Mouse (Mus musculus) left cerebral cortex, adult 8-10 months (tissue): ENCODE measurements around the gene Fads2. TPM values are rescaled to one million over a fixed set of nuclear protein-coding genes. Genes with fewer than 3 reads are reported as not detected.

Experiments
- DNase-seq, 2 experiments: peaks; one replicate each; pipeline ENCODE4 v3.0.0; 2022; ENCODE audit warnings: low spot score in 2 of 2
- total RNA-seq, 4 experiments: library from RNA; stranded (reverse); gene quantifications; 2 replicates each; pipeline ENCODE4 v1.2.4; 2022

The Fads2 gene
- total RNA-seq, 4 experiments from 2014 or later, result 123 to 134 (median 128) TPM

DNA sequence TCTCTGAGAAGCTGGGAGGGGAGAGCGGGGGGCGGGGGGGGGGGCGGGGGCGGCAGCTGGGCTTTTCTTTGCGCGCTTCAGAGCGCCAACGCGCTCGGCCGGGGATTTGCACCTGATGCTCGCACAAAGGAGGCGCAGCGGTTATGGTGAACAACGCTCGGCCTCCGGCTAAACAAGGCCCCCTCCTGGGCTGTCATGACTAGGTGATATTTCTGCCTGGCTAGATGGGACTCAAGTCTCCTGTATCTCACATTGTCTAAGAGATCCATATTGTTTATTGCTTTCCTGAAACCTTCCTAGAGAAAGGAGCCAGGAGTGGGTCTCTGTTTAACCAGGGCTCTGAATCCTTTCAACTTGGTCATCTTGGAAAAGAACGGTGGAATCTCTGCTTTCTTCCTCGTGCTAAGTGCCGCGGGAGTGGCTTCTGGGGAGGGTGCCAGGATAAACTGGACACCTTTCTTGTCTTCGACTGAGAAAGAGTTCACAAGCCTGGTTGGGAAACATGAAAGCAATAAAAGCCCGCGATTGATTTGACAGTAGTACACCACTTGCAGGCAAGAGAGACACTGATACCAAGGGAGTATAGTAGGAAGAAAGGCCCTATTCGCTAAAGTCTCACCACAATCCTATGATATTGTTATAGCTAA, 631 bp upstream of the Fads2 start:
- peak in 1 of 2 experiments; percentile 20 for DNase-seq

DNA sequence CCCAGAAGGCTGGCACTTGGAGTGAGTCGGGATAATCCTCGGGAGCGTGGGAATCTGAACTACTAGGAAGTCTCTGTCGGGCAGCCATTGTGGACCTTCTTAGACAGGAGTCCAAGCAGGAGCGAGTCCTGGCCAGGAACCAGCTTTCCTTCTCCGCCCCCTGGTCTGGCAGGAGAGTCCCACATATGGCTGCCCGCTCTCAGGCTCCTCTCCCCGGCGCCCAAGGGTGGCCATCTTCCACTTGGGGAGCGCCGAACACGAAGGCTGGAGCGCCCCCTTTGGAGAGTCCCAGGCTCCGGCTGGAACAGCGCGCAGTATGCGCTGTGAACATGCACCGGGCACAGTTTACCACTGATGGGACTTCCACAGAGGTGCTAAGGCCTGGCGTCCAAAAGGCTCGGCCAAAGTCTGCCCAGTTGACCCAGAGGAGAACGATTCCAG, 895 bp downstream of the Fads2 start:
- DNase-seq, result peak; percentile 41 to 57

DNA sequence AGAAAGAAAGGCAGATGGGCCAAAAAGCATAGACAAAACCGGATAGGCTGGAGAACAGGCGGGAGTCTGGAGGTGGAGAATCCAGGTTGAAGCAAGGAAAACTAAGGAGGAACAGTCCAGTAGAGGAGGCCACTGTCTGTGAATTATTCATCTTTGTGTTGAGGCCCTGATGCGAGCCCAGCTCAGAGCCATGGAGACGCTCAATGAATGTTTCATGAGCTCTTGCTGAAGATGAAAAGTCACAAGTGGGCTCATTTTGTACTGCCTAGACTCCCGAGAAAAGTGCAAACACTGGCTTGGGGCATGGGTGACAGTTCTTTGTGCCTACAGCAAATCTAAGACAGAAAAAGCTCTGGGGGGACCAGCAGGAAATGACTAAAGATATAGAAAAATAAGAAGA, 3.7 kb downstream of the Fads2 start:
- DNase-seq, result no peak

DNA sequence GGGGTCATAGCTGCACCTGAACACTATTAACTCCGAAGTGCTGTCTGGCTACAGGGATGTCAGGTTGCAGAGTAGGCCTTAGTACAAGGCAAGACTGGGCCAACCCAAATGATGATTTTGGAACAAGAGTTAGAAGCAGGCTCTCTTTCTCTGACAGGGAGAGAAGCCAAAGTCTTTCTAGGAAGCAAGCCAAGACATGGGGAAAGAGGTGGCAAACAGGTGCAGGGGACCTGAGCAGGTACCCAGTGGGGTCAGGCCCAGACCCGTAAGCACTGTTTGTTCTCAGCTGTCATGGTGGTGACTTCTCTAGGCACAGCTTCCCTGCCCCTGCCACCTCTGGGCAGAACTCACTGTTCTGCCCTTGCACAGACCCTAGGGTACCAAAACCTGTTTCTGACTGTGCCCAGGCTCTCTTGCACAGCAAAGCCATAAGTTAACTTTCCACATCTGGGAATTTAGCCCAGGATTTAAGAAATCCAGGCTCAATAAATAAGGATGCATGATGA, 5.1 kb downstream of the Fads2 start:
- no peak for DNase-seq

DNA sequence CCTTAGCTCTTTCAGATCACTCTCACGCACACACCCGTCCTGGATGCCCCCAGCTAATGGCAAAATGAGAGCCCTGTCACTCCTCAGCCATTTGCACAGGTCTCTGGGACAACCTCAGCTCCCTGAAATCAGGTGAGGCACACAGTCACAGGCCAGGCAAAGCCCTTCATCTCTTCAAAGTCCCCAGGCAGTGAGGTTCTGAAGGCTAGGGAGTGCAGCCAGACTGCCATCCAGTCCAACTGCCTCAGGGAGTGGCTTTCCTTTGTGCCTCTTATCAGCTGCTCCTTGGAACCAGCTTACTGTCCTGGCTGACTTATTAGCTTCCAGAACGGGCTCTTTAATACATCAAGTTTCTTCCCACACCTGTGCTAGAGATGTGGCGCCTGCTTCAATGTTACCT, 6.9 kb downstream of the Fads2 start:
- no peak for DNase-seq

DNA sequence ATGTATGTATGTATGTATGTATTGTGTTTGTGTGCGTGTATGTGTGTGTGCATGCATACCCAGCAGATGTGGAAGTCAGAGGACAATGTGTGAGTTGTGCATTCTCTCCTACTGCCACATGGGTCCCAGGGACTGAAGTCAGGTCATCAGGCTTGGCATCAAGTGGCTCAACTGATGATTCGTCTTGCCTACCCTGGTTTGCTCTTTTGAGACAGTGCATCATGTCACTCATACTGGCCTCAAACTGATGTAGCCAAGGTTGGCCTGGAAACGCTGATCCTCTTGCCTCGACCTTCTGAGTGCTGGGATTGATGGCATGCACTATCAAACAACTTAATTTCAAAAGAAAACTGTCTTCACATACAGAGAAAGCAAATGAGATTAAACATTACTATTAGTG, 7.7 kb downstream of the Fads2 start:
- no peak for DNase-seq

DNA sequence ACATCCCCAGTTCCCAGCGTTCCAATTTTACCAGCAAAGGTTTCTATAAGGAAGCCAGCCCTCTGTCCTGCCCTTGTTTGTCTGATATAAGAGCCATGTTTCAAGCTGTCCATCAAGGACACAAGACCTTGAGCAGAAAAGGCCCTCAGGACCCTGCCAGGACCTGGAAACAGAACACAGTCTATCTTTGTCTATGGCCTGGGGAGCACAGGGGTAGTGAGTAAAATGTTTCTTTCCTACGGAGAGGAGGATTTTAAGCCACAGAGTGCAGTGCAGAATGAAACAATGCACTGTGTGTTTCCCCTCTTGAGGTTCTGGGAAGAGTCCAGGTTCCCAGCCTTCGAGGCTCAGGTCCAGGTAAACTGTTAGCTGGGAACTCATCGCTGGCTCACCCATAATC, 14.6 kb downstream of the Fads2 start:
- no peak for DNase-seq

DNA sequence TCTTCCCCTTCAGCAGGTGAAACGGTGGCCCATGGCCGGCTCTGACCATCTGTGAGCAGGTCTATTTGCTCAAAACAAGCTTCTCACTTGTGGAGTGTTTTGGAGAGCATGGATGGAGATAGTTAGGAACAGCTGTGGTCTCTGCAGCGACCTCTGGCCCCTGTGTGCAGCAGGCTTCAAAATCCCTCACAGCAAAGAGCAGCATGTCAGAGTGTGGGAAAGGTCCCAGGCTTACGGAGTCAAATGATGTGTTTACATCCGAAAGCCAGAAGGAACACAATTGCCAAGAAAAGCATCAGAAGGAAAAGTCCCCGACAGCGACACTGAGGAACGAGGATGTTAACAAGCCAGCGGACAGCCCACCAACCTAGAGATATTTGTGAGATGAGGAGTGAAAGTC, 16.1 kb downstream of the Fads2 start:
- DNase-seq, result no peak

DNA sequence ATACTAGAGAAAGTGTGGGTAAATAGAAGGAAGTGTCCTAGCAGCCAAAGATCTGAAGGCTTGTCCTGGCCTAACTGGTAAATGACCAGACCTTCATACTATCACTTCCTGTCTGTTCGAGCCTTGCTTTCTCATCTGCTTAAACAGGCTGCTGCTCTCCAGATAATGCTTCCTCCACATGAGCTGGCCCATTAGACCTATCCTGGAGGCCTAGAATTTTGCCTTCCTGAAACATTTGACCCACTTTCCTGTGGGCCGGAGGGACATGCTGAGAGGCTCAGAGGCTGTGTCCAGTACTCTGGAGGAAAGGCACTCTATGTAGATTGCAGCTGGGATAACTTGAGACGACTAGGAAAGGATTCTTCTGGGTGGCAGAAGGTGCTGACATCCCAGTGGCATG, 19.4 kb downstream of the Fads2 start:
- DNase-seq, result no peak

DNA sequence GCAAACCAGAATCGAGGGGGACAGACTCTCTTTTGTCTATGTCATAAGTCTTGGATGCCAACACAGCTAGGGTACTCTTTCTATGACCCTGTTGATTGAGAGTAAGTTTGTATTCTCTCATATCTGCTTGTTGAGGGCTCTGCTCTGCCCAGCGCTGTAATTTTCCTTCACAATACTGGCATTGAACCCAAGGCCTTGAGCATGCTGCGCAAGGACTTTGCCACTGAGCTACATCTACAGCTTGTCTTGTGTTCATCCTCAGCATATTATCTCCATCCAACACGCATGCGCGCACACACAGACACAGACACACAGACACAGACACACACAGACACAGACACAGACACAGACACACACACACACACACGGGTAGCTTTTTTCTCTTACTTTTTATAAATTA, 21.2 kb downstream of the Fads2 start:
- no peak for DNase-seq

DNA sequence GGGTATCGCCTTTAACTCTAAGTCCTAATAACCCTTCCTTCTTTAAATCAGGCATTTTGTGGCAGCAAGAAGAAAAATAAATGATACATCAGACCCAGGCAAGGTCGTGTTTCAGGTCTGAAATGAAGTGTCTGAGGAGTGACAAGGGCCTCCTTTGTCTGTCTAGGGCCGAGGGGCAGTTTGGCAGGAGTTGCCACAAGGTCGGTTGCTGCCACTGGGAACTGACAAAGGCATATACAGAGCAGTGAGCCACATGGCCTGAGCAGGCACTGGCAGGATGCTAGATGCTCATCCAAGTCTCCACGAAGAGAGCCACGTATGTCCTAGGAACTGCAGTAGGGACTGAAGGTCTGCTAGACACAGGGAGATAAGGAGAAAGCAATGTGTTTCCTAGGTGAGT, 23.2 kb downstream of the Fads2 start:
- no peak for DNase-seq

DNA sequence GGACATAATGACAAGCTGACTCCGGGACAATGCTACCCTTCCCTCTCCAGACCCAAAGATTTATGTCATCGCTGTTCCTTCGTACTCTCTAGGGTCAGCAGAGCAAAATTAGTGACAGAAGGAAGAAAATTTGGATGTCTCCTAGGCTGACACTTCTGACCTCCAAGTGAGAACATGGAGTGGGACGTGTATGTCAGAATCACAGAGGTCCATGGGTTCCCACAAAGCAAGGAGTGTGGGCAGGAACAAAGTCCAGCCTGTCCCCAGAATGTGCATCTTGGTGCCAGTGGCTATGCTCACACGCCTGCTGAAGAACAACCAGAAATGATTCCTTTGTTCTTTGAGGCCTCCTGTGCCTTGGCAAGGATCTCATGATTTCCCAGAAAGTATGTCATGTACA, 28.4 kb downstream of the Fads2 start:
- DNase-seq, result no peak

DNA sequence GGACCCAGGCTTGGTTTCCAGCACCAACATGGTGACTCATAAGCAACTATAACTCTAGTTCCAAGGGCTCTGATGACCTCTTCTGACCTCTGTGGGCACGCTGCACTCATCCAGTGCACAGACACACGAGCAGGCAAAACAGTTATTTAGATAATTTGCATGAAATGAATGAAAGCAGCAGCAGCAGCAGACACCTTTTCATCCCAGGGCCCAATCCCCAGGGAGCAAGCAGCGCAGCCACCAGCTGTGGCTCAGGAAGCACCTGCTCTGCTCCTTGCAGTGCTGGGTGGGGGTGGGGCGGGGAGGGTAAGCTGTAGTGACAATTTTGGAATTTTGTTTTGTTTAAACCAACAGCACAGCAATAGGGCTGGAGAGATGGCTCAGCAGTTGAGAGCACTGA, 29.7 kb downstream of the Fads2 start:
- no peak for DNase-seq

DNA sequence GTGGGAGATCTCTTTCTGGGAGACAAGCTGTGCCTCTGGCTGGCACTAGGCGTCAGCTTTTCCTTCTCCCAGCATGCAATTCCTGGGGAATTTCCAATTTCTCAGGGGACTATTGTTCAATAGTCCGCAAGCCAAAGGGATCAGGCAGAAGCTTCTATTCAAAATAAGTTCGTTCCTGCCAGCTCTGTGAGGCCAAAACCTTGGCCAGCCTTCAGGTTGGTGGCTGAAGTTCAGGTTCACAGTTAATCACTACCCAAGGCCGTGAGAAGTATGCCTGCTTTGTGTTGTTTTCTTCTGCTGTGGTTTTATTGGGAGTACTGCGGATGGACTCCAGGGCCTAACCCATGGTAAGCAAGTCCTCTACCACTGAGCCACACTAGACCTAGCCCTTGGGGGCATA, 30.4 kb downstream of the Fads2 start:
- peak in 1 of 2 experiments; percentile 57 for DNase-seq

DNA sequence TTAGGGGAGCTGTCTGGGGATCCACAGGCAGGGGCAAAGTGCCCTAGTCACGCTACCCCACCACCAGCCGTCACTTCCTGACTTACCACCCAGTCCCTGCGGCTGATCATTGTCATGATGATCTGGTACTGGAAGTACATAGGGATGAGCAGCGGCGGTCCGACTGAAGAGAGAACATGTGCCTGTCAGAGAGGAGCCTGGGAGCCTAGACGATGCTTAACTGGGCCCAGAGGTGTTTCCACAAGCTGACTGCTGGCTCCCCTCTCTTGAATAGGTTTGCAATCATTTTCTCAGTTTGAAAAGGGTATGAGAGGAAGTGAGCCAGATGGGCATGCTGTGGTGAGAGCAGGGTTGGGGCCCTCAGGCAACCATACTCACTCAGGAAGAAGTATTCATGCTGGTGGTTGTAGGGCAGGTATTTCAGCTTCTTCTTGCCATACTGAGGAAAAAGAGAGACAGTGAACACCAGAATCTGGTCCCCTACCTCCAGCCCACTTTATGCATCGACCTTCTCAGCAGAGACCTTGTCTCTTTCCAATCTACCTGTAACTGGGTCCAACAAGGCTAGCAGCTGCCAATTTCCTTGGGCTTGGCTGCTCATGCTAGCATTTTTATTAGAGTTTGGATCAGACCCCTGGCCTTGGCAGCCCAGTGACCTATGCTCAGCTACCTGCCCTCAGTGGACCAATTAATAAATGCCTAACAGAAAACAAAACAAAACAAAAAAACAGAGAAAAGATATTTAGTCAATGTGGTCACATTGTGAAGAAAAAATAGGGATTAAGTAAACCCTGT, 31.2 kb downstream of the Fads2 start:
- DNase-seq, result no peak

DNA sequence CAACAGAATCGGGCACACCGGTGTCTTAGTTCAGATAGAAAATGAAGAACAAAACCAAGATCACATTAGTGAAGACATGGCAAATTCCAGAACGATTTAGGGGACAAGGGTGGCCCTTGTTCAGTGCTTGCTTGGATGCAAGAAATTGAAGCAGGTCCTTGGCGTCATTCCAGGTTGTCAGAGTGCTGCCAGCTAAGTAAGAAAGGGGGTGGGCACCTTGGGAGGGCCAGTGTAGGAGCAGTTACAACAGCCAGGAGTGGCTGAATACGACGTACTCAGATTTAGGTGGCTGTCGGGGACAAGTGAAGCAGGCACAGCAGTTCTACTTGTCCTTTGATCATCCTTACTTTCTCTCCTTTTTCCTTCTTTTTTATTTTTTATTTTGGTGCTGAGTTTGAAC, 33.8 kb downstream of the Fads2 start:
- DNase-seq, result no peak

DNA sequence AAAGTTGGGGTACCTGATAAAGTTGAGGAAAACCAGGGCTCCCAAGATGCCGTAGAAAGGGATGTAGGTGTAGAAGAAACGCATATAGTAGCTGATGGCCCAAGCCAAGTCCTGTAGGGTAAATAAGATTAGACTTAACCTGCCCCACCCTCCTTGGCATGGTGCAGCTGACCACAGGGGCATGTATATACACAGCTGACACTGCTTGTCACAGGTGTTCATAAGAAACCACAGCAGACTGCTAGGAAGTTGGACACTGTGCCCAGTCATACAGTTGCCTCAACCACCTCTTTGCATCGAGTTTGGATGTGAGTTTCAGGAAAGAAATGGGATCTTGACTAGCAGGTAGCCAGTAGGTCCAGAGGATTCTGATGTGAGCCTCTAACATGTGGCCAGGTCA, 35.0 kb downstream of the Fads2 start:
- no peak for DNase-seq

DNA sequence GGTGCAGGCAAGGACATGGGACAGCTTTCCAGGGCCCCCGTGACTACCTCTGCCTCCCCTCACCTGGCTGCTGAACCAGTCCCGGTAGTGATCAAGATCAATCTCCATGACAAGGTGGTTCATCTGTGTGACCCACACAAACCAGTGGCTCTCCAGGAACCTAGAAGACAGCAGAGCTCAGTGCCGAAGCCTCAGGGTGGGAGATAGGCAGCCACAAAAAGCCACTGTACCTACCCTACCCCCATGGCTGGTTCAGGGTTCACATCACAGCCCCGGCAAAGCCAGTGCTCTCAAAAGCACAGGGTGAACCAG, 35.4 kb downstream of the Fads2 start:
- no peak for DNase-seq

DNA sequence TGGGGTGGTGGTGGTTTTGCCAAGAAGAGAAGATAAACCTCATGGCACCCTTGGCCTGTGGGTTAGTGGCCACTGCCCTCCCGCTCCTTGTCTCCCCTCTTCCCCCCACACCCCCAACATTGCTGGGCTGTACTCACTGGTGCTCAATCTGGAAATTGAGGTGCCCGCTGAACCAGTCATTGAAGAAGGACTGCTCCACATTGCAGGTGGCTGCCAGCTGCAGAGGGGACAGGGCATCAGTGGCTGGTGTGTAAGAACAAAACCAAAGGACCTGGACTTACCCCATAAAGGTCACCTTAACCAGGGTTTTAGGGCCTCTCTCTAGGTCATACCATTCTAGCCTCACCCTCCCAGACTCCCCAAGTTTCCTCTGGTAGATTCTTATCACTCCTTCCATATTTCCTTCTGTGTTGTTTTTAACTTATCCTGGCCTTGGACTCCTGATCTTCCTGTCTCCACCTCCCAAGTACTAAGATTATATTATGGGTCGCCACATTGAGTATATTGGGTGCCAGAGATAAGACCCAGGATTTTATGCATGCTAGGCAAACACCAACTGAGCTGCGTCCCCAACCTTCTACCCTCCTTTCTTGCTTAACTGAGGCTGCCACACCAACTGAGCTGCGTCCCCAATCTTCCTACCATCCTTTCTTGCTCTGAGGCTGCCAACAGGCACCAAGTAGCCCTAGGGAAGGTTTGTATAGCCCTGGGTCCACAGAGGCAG, 35.9 kb downstream of the Fads2 start:
- DNase-seq, result no peak

DNA sequence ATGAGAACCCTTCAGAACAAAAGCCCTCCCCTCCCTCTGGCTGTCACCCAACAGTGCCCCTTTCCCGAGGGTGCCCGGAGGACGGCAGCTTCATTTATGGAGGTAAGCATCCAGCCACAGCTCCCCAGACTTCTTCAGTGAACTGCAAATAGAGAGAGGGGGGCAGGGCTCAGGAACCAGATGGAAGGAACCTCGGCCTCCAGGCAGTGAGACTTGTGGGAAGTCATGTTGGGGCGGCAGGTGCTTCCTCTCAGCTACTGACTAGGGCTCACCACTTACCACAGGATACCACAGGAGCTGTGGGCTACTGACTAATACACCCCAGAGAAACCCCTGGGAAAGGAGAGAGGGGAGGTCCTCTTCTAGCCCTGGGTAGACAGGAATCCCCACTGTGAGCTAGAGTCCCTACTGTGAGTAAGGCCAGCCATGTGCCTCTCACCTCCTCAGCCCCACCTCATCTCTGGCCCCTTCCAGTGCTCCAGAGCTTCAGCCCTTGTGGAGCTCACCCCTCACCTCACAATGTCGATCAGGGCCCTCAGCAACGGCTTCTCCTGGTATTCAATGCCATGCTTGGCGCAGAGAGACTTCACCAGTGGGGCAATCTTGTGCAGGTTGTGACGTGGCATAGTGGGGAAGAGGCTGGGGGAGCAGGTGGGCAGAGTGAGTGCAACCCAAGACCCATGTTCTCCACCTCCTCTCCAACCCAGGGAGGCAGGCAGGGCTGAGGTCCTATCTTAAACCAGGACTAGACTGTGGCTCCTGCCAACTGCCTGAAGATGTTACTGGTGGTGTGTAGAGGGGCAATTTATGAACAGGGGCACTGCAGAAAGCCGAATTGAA, 37.2 kb downstream of the Fads2 start:
- DNase-seq, result no peak

DNA sequence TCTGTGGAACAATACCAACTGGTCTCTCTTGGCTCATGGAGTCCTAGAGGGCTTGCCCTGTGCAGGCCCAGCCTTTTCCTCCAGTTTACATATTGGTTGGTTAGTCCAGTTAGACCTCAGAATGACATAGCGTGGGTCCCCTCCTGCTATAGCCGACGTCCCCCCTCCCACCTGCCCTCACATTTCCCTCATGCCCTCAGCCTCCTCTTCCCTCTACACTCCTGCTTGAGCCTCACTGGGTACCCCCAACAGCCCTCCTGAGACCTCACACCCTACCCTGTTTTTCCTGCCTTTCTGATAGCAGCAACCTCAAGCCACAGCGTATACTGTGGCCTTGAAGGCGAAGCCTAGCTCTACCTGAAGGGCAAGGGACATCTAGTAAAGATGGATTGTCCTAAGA, 38.7 kb downstream of the Fads2 start:
- DNase-seq, result no peak

DNA sequence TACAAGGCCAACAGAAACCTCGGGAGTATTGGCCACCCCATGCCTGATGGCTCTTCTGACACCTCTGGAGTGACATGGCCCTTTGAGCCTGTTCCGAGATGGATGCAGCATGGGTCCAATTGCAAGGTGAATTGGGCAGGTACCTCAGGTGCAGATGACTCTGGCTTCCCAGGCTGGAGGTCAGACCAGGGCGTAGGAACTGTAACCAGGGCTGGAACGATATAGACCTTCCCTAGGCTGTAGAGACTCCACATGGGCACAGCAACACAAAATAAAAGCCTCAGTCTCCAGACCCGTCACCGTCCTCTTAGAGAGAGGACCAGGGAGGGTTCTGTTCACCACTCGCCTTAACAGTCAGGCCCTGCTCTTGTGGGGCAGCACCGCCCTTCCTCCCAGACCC, 39.3 kb downstream of the Fads2 start:
- DNase-seq, result no peak
